Mouse (Mus musculus) kidney, adult 2 months (tissue): Measurements from ENCODE around the gene Dab1.

ENCODE experiments used
- CTCF ChIP-seq: fragments of 200-500 bp; conservative IDR thresholded peaks from 2 replicates; pipeline ENCODE4 v1.5.1; 2011; ENCODE audit warnings: low read depth, mild to moderate bottlenecking, control low read depth, low read length, moderate library complexity, mixed read lengths; ENCODE audit not compliant: insufficient read depth, insufficient read length
- POLR2A ChIP-seq: fragments of 200-500 bp; IDR thresholded peaks from one replicate; pipeline ENCODE4 v1.6.1; 2011; ENCODE audit warnings: low read depth, low read length, control low read depth

GRCm38 (mm10) chr4:104578370-104578769, 959.2 kb downstream of the Dab1 start:
- TF ChIP-seq CTCF (no peak), POLR2A (no peak)
